In the genomic region with DNA sequence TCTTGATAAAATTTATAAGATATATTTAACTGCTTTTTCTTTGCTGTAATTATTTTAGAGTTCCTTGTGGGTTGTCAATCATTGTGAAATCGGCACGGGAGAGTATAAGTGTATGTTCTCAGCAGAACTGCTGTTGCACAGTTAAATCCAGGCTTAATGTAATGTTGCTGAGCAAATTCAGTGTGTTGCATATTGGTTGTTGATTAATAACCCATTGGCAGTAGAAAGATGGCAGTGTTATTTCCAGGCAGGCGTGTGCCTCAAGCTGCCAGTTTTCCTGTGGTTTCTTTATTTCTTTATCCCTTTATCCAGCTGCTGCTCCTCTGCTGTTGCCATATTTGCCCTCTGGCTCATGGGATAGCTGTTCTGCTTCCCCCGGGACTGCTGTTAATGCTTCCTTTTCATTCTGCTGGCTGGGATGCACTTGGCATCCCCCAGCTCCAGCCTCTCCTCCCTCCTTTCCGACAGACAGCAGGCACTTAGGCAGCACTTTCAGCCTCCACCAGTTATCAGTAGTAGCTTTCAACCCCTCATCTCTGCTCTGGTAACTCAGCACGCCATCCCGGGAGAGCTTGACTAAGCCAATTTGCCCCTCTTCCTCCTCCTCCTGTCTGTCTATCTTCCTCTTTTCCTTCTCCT, we compare ENCODE assay signal across 8 mouse cellular contexts.
A peak's percentile ranks its signal among the peaks of the same experiment; 100 is the strongest.
DNase-seq lines count a peak whose midpoint lies in the region; ATAC-seq lines count a peak whose summit lies in the region.

No protein-coding gene starts in this region.

- no peaks in the 10 kb centered on the region for H3K4me1 ChIP-seq in forebrain, embryonic 14.5 days (ENCODE audit: control insufficient read depth, insufficient read depth, low read length)
- peaks cover 6% of the 10 kb centered on the region for H3K4me1 ChIP-seq in forebrain, embryonic 15.5 days
- H3K4me1 ChIP-seq in hindbrain, embryonic 13.5 days (replicated peaks) = peaks cover 10% of the 10 kb centered on the region

- peak; percentile 38 for DNase-seq in forebrain, embryonic 14.5 days (ENCODE audit: low spot score)
- DNase-seq in cerebellum, postnatal 14 days = peak; percentile 38 to 40
- DNase-seq in neural tube, embryonic 10.5 days (ENCODE audit: extremely low spot score, low spot score) = peak; percentile 16
- DNase-seq in urinary bladder, postnatal 14 days (ENCODE audit: low spot score) = no peak
- no peak for DNase-seq in ovary, postnatal 36 days (ENCODE audit: low spot score)
- no peak for DNase-seq in thymus, postnatal 0 days (ENCODE audit: low spot score)

- H3K4me3 ChIP-seq in forebrain, embryonic 14.5 days (ENCODE audit: low read depth, low read length) = no peak overlapping the region
- H3K4me3 ChIP-seq in forebrain, embryonic 15.5 days = no peak overlapping the region
- no peak overlapping the region for H3K4me3 ChIP-seq in hindbrain, embryonic 13.5 days

- no peaks in the 10 kb centered on the region for H3K36me3 ChIP-seq in forebrain, embryonic 14.5 days (ENCODE audit: control insufficient read depth, insufficient read depth, low read length)
- H3K36me3 ChIP-seq in forebrain, embryonic 15.5 days = no peaks in the 10 kb centered on the region
- no peaks in the 10 kb centered on the region for H3K36me3 ChIP-seq in hindbrain, embryonic 13.5 days

- H3K9ac ChIP-seq in forebrain, embryonic 14.5 days (ENCODE audit: low read length) = no peak overlapping the region
- H3K9ac ChIP-seq in forebrain, embryonic 15.5 days (replicated peaks) = no peak overlapping the region
- H3K9ac ChIP-seq in hindbrain, embryonic 13.5 days = no peak overlapping the region

- no peak overlapping the region for H3K4me2 ChIP-seq in forebrain, embryonic 14.5 days (ENCODE audit: low read length)
- H3K4me2 ChIP-seq in forebrain, embryonic 15.5 days (replicated peaks) = no peak overlapping the region
- 0 out of 2 replicates have a peak overlapping the region, but pooled peaks have one; percentile 10 for H3K4me2 ChIP-seq in hindbrain, embryonic 13.5 days

- no peak; the same call in 1 of the 2 replicates for ATAC-seq in forebrain, embryonic 14.5 days
- ATAC-seq in forebrain, embryonic 15.5 days (replicated peaks) = no peak
- peak; percentile 83 for ATAC-seq in hindbrain, embryonic 13.5 days (ENCODE audit: low FRiP score)

- peaks cover 5% of the 10 kb centered on the region; the same call in 1 of the 2 replicates for H3K27me3 ChIP-seq in forebrain, embryonic 14.5 days (replicated peaks; ENCODE audit: control insufficient read depth, insufficient read depth, low read length)
- peaks cover 5% of the 10 kb centered on the region for H3K27me3 ChIP-seq in forebrain, embryonic 15.5 days
- no peaks in the 10 kb centered on the region for H3K27me3 ChIP-seq in hindbrain, embryonic 13.5 days

- no peaks in the 10 kb centered on the region for H3K9me3 ChIP-seq in forebrain, embryonic 14.5 days (replicated peaks; ENCODE audit: control insufficient read depth, low read length)
- no peaks in the 10 kb centered on the region for H3K9me3 ChIP-seq in forebrain, embryonic 15.5 days
- H3K9me3 ChIP-seq in hindbrain, embryonic 13.5 days = no peaks in the 10 kb centered on the region

- H3K27ac ChIP-seq in forebrain, embryonic 14.5 days (ENCODE audit: low read depth, low read length) = no peak overlapping the region
- H3K27ac ChIP-seq in forebrain, embryonic 15.5 days (replicated peaks) = no peak overlapping the region
- peak overlapping the region; percentile 84 for H3K27ac ChIP-seq in hindbrain, embryonic 13.5 days

- 35% methylated on average over 7 of the region's 7 CpGs for WGBS in forebrain, embryonic 14.5 days
- 32% methylated on average over 7 of the region's 7 CpGs for WGBS in forebrain, embryonic 15.5 days
- WGBS in hindbrain, embryonic 13.5 days = 21% methylated on average over 7 of the region's 7 CpGs

Comparison
In these comparisons a context has a peak if more than half of its experiments do, and no peak if none do; other contexts are left out.
1. DNase-seq: peak in forebrain, embryonic 14.5 days (single experiment), cerebellum, postnatal 14 days (2 of 2) and neural tube, embryonic 10.5 days (single experiment); none in urinary bladder, postnatal 14 days (single experiment), ovary, postnatal 36 days (single experiment) and thymus, postnatal 0 days (single experiment).